Mouse (Mus musculus): ENCODE measurements around the gene Plbd1.
A peak's percentile ranks its signal among the peaks of the same experiment; 100 is the strongest.

Gene Plbd1

DNA sequence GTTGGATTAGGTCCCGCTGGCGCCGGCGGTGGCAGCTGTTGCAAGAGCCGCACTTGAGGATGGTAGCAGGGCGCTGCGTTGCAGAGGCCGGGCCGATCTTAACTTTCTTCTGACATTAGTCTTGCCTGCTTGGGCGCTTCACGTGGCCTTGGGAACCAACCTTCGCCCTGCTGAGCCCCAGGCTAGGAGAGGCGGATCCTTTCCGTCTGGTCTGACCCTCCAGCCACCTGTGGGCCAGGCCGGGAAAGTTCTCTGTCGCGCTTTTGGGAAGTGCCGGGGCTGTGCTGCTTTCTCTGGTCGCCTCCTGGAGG, at the start of gene Plbd1:
TSS of gene Plbd1 (minus strand) at position 223 of the 311 bp plus-strand sequence.
- no peak for ATAC-seq (ENCODE audit: low TSS enrichment)

DNA sequence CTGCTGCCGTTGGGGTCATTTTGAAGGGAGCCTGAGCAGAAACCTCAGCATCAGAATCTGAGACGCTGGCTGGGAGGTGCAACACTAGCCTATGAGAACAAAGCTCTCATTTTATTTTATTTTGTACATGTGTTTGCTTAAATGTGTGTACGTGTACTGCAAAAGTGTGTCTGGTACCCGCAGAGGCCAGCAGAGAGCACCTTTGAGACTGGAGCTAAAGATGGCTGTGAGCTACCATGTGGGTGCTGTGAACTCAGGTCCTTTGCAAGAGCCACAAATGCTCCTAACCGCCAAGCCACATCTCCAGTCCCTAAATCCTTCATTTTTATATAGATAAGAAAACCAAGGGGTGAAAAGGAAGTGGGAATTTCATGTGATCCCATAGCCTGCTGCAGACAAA, 48.7 kb upstream of the Plbd1 start:
- no peak for ATAC-seq (ENCODE audit: low TSS enrichment)

DNA sequence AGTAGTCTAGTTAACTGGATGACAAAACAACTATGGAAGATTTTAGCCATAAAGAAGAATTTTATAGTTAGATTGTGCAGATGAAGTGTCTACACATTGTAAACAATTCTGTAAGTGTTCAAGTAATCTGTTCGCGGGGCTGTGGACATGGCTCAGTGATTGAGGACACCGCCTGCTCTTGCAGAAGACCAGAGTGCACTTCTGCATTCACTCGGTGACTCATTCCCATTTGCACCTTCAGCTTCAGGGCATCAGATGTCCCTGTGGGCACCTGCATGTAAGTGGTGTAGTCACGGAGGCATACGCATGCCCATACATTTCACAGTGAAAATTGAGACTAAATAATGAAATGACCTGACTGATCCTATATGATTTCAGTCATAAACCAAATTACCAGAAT, 46.9 kb upstream of the Plbd1 start:
- no peak for ATAC-seq (ENCODE audit: low TSS enrichment)

DNA sequence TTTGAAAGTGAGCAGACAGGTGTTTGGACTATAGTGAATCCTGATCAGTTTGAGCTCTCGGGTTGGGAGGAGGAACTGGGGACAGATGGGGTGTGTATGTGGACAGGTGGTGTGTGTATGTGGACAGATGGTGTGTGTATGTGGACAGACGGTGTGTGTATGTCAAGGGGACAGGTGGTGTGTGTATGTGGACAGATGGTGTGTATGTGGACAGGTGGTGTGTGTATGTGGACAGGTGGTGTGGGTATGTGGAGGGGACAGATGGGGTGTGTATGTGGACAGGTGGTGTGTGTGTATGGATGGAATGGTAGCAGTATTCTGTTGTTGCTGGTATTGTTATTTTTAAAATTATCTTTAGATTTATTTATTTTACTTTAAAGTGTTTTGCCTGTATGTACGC, 40.1 kb upstream of the Plbd1 start:
- ATAC-seq (ENCODE audit: low TSS enrichment) = no peak

DNA sequence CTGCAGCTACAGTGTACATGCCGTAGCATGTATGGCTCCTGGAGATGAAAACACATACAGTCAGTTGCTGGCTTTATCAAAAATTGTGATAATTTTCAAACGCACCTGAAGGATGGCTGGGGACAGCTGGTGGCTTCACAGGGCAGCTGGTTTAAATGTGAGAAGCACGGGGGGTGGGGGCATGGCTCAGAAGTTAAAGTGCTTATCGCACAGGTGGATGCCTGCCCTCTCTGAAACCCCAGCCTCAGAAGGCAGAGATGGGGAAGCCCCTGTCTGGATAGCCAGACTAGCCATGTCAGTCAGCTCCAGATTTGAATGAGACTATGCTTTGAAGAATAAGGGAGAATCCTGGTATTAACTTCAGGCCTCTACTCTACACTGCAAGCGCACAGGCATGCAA, 39.5 kb upstream of the Plbd1 start:
- no peak for ATAC-seq (ENCODE audit: low TSS enrichment)

DNA sequence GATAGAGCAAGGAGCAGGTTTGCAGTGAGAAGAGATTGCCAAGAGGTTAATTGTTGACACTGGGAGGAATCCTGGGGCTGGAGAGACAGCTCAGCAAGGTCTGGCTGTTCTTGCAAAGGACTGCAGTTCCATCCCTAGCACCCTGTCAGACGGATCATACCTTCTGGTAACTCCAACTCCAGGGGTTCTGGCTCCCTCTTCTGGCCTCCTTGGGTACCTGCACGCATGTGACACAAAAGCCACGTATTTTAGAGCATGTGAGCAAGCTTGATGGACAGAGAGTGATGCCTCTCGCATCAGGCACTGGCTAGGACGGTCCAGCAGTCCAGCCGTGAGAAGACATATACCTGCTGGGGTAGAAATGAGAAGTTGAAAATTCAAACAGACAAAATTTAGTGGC, 29.6 kb upstream of the Plbd1 start:
- no peak for ATAC-seq (ENCODE audit: low TSS enrichment)

DNA sequence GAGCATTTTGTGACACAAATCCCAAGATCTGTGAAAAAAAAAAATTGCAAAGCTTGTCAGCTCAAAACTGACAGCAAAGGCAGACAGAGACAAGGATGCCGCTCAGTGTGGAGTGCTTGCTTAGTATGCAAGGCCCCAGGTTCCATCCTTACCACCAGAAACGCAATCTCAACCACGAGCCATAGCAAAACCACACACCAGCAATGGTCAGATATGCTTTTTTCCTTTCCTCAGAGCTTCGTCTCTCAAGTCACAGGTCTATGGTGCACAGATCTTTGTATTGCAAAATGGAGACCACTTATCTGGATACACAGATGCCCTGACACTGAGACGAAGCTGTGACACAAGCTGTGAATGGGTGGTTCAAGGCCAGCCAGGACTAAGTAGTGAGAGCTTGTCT, 28.8 kb upstream of the Plbd1 start:
- no peak for ATAC-seq (ENCODE audit: low TSS enrichment)

DNA sequence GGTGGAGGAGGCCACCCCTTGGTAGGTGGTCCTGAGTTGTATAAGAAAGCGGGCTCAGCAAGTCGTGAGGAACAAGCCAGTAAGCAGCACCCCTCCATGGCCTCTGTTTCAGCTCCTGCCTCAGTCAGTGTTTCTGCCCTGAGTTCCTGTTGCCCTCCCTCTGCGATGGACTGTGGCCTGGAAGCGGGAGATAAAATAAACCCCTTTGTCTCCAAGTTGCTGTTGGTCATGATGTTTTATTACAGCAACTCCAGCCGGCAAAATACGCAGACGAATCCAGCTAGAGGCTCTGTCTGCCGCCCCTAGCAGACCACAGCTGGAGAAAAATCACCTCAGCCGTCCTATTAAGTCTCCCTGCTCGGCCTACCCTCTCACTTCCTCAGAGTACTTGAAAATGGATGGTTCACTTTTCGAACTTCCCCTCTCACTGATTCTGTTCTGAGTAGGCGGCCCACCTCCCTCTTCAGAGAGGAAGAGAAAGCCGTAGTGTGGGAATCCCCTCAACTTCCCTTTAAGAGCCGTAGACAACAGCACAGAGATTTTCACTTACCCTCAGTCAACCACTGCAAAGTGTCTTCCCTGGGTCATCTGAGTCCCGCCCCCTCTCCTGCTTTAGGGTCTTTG, 28.2 kb upstream of the Plbd1 start:
- no peak for ATAC-seq (ENCODE audit: low TSS enrichment)

DNA sequence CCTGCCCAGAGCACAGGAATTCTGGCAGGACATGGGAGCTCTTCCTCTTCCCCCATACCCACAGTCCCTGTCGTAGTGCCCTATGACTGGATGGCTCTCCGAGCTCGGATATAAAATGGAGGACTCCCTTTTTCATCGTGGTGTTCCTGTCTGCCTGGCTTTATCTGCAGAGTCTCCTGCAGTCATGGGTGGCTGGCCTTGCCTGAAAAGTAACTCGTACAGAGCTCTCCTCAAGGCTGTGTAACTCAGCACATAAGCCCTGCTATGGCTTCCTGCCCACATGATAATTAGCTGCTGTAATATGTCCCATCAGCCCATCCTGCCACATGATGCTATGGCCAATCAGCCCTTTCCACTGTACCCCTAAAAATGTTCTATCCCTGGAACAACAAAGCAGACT, 23.7 kb upstream of the Plbd1 start:
- ATAC-seq (ENCODE audit: low TSS enrichment) = no peak

DNA sequence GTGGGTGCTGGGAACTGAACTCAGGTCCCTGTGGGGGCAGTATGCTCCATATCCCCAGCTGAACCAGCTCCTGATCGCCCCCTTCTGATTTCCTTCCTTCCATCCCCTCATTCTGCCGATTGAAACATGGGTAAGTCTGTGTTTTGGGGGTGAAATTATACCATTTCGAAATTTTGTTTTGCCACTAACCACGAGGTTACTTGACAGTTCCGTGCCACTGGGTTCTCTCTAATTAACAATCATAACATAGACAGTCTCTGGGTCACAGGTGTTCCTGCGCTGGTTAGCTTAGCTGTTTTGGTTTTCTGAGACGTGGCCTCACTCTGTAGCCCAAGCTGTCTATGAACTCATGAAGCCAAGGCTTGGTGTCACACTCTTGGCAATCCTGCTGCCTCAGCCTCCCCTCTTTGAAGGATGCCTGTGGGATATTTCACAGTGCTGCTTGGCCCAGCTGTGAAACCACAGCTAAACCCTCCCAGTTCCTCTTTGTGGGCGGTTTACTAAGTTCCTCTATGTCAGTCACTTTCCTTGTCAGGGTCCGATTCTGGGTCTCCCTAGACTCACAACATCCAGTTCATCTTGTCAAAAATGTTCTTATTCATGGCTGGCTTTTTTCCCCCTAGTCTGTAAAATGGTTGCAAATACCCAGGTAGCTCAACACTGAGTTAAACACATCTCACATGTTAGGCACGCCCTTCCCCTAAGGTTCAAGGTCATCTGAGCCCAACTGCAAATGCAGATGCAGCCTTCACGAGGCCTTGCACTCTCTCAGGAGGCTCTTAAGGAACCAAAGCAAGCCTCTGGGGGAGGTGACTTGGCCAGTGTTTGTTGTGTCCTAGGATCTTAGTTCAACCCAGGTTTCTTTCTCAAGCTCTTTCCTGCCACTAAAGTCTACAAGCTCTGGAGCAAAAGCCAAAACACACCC, 21.9 kb upstream of the Plbd1 start:
- ATAC-seq (ENCODE audit: low TSS enrichment) = no peak

DNA sequence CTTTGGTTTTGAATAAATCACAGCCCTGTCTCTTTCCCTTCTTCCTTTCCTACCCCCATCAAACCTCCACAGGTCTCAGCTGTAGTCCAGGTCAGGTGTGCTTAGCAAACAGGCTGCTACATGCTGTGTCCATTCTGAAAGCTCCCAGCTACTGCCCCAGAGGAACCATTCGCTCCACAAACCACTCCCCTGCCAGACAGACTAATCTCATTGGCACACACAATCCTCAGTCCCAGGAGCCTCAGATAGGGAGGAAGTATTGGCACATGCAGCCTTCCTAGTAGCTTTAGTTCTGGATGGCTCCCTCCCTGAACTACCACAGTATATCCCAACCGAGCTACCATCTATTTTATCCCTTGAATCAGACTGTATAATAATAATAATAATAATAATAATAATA, 17.7 kb upstream of the Plbd1 start:
- no peak for ATAC-seq (ENCODE audit: low TSS enrichment)

DNA sequence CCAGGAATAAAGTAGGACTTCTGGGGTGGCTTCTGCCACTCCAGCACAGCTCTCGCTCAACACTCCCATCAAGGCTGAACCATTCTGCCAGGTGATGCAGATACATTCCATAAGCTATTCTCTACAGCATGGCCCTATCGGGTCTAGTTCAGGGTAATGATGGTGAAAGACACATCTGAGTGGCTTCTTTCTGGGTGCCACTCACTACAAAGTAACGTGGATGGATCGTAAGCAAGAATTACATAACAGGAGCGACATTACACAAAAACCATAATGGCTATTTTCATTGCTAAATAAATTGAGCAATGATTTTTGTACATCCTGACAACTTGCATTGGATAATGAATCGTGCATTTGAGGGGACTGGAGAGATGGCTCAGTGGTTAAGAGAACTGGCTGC, 13.2 kb upstream of the Plbd1 start:
- ATAC-seq (ENCODE audit: low TSS enrichment) = no peak

DNA sequence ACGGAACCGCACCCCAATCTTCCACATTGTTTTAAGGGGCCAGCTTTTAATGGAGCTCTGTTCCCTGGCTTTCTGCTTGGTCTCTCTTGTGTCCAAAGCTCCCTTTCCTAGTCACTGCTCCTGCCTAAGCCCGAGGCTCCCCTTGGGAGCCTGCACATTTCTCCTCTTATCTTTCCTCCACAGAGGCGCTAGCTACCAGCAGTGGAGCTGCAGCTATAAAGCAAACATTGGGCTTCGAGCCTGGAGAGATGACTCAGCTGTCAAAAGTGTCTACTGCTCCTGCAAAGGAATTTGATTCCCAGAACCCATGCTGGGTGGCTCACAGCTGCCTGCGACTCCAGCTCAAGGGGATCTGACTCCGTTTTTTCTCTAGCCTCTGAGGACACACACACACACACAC, 10.7 kb upstream of the Plbd1 start:
- peak; percentile 100 for ATAC-seq (ENCODE audit: low TSS enrichment)

DNA sequence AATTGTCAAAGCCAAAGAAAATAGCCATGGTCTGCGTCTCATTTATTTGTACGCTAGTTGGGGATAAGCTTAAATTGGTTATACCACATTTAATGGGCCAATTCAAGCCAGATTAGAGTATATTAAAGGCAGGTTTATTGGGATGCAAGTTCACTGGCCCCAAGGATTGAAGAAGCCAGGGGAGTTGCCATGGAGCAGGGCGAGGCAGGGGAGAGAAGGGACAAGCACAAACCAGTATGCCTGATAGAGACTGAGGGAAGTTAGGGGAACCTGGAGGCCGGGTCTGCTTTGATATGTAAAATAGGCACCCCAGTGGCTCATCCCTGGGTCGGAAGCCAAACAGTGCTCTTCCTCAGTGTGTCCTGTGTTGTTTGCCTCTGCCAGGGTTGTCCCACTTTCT, 7.5 kb upstream of the Plbd1 start:
- no peak for ATAC-seq (ENCODE audit: low TSS enrichment)

DNA sequence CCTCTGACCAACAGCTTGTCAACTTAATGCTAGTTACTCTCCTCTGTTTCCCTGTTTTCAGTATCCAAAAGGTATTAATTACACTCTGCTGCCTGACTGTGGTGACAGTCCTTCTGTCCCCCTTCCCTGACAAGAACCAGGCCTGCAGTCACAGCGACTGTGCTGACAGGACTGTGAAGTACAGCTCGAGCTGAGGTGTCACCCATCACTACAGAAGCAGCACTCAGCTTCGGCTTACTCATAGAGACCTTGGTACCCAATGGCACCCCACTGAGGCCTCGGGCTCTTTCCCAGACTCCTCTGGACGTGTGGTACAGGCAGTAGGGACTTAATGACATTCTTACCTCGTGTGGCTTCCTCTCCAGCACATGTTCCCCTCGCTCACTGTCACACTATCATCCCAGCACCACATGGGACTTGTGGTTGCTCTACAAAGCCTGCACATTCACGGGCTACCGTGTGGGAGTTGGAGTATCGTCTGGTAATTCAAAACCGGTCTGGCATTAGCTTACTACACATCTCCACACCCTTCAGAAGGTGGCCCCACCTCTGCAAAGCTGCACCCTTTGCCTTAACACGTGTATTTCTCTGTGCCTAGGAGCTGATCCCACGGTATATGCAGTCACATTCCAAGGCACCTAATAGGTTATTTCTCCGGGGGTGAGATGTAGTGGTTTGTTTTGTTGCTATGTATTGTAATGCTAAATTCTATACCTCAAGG, 6.7 kb upstream of the Plbd1 start:
- no peak for ATAC-seq (ENCODE audit: low TSS enrichment)

DNA sequence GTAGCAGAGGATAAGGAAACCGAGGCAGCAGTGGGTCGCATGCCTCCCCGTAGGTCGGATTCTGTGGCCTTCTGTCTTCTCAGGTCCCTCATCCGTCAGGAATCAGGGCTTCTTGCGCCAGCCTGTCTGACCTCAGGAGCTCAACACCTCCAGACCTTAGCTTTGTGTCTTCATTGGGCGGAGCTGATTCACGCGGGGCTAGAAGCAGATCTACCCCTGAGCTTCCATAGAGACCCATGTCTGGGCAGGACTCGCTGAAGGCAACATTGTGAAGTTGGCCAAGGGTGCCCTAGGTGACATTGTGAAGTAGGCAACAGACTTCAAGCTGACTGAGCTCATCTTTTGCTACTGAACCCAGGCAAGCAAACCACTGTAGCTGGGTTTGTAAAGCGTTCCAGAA, 335 bp upstream of the Plbd1 start:
- ATAC-seq (ENCODE audit: low TSS enrichment) = no peak

DNA sequence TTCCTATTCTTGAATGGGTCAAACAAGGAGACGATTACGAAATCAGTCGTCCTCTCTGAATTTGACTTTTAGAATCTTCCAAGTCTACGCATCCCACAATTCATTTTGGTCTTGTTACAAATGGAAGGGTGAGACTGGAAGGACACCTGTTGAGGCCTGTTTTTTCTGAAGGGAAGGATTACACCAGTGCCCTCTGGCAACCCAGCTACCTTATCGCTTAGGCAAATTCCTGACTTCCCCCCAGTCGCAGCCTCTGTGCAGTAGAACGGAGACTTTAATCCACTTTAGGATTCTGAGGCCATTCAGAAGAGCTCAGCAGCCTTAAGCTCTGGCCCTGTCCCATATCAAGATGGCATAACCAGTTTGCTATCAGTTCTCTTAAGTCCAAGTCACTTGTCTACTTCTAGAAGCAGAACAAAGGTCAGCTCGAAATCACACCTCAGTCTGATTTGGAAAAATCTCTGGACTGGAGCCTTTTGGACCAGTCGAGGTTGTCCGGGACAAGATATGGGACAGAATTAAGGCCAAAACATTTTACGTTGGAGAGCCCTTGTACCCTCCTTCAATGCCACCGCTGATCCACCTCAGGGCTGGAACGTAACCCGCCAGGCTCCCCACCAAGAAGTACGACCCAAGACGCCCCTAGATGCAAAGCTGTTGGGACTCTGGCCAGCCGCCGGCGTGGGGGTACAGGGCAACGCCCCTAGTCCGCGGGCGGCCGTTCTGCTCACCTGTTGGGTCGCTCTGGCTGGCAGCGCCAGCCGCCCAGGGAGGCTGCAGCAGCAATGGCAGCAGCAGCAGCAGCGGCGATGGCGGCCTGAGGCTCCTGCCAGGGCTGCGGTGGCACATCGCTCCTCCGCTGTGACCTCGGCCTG, 660 bp downstream of the Plbd1 start:
- no peak for ATAC-seq (ENCODE audit: low TSS enrichment)

DNA sequence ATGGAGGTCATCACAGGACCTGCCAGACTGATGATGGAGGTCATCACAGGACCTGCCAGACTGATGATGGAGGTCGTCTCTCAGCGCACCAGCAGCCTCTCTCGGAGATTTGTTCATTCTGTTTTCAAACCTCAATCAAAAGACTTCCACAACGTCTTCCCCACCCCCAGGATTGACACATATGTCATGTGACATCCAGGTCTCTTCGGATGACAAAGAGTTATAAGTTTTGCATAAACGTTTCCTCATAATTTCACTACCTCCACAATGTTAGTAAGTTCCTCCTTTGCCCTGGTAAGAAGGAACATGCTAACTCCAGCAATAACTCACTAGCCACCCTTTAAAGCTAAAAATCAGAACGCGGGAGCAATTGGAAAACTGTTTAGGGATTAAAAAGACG, 2.5 kb downstream of the Plbd1 start:
- no peak for ATAC-seq (ENCODE audit: low TSS enrichment)

DNA sequence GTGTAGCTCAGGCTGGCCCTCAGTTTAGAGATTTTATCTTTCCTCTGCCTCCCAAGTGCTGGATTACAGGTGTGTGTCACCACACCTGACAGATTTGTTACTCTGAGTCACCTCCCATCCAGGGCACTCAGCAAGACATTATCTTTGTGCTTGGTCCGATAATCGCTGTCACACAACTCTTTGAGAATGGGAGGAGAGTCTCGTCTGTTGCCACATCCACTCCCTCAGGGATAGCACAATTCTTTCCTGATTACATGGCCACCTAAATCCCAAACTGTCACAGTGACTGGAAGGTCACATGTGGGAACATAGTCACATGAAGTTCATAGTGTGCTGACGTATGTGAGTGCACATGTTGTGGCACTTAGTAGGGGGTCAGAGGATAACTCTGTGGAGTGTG, 3.4 kb downstream of the Plbd1 start:
- no peak for ATAC-seq (ENCODE audit: low TSS enrichment)

DNA sequence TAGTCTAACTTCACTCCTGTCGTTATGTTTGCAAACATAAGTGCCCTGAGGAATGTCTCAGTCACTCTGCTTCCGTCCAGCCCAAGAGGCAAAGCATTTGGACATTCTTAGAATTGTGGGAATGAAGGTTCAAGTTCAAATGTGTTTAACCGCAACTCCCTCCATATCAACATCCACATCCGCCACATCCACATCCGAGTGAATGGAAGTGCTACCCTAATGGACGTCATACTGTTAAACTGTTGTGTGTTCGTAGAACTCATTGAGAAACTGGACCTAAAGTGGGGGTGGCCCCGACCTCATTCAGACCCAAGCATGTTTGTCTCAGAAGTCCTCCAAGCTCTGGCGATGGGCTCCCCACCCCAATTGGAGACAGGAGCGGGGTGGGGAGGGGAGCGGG, 5.9 kb downstream of the Plbd1 start:
- no peak for ATAC-seq (ENCODE audit: low TSS enrichment)

DNA sequence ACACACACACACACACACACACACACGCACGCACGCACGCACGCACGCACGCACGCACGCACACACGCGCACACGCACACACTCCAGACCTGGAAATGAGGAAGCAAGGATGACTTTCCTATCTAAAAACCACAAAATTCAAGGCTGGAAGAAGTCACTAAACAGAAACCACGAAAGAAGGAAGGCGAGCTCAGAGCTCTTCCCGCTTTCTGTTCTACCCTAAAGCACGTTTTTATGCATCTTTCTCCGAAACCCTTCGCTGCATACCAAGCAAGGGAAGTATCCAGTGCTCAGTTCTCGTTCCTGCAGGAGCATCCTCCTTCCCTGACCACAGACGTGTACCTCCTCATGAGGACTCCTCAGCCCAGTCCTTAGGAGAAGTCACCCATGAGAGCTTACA, 7.3 kb downstream of the Plbd1 start:
- ATAC-seq (ENCODE audit: low TSS enrichment) = no peak

DNA sequence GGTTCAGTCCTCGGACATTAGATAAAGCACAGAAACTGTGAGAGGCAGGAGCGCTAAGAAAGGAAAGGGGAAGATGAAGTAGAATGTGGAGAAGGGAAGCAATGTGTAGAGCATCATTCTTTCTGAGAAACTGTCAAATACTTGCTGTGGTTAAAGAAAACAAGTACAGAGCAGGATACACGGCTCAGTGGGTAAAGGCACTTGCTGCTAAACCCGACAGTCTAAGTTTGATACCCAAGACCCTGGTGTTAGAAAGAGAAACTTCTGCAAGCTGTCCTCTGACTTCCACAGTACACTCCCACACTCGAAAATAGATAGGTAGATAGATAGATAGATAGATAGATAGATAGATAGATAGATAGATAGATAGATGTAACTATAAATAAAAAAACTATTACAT, 8.4 kb downstream of the Plbd1 start:
- no peak for ATAC-seq (ENCODE audit: low TSS enrichment)
